Mouse (Mus musculus) erythroblast, adult 5-6 weeks (primary cell): ENCODE data around the gene Elf3. TPM values are rescaled to one million over a fixed set of nuclear protein-coding genes. Genes with fewer than 3 reads are reported as not detected.
A peak's percentile ranks its signal among the peaks of the same experiment; 100 is the strongest.

Experiments
- ATAC-seq: replicated peaks from 2 replicates; pipeline ENCODE4 v1.8.0; 2016; ENCODE audit warnings: moderate number of reproducible peaks, mild to moderate bottlenecking, moderate TSS enrichment, inconsistent platforms; ENCODE audit not compliant: poor library complexity, low FRiP score, severe bottlenecking
- total RNA-seq, 2 experiments: library from RNA; stranded (forward) in 1 of 2; stranded (reverse) in 1 of 2; fragments of 150-400 nt in 1 of 2; fragments of 200-764, 138-1000 nt in 1 of 2; gene quantifications; 2 replicates each; pipeline versions ENCODE4 v1.2.3 to v1.2.4; 2015 to 2017; ENCODE audit warnings: low replicate concordance in 2 of 2

Gene Elf3
- total RNA-seq (2015; ENCODE audit: low replicate concordance) (not detected in 2 replicates), total RNA-seq (2017; ENCODE audit: low replicate concordance) (not detected in 2 replicates)

DNA sequence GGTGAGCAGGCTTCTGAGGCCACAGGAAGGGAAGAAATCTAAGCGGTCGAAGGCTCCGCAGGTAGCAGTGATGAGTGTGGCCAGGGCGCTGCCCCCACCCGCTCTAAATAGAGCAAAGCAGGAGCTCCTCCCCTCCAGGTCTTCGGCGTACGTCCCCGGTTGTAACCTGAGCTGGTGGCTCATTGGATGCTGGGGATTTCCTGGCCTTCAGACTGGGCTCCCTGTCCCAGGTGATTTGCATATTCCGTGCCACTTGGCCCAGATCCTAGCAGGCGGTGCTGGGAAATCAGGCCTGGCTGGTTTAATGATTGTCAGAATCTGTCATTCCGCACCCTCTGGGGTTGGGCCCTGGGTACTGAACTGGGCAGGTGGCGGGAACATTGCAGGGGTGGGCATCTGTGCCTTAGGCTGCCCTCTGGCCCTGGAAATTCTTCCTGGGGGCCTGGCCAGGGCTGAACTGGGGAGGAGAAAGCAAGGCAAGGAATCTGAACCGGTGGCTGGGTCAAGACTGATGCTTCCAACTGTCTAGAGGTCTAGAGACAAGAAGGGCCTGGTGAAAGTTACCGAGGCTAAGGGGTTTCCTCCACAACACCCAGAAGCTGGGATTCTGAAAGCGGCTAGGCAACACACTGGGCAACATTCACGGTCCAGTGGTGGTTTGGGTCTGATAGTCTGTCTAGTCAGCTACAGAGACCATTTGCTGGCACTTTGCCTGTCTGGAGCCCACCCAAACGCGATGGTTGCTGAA lies at the start of gene Elf3:
Gene Elf3, minus strand, starts transcription at position 189 of the 748 bp plus-strand sequence.
- ATAC-seq, result no peak

DNA sequence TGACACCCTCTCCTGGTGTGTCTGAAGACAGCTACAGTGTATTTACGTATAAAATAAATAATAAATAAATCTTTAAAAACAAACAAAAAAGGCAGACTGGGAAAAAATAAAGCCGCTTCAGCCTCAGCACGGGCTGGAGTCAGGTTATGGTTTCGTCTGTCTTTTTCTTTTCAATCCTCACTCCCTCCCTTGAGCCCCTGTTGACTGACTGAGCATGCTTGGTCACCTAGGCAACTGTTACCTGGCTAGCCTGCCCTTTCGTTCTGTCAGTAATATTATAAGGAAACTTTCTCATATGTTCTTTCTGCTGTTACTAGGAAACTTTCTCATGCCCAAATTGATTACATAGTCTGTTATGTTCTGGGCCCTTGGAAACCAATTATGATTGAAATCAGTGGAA lies 32.5 kb upstream of the Elf3 start:
- no peak for ATAC-seq

DNA sequence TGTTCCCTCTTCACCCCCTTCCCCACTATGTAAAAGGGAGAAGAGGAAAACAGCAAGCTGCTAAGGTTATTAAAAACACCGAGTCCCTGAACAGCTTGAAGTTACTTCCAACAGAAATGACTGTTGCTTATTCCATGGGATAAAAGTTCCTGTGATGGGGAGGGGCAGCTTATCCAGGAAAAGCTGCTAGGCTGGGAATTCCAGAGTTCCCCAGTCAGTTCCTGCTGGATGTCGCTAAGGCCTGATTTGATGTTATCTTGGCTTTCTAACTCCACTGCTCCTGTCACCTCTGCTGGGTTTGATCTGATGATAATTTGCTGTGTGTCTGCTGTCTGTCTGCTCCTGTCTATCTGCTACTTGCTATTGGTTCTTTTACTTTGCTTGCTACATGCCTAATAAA lies 27.9 kb upstream of the Elf3 start:
- no peak for ATAC-seq

DNA sequence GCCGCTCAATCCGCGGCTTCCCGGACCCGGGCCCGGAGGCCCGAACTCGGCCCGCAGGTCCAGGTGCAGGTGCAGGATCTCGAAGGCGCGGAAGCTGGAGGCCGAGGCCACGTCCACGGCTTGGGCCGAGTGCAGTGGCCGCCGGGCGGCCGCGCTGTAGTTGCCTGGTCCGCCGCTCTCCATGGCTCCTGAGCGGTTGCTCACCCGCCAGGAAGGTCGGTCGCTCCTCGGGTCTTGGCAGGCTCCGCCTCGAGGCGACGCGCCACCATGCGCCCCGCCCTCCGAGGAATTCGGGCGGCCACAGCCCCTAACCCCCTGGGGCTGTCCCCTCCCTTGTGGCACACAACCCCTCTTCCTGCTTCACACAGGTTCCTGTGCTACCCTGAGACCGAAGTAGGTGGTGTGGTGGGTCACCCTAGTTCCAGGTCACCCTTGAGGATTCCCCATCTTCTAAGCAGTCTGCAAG lies 25.5 kb upstream of the Elf3 start, which contains the start of gene Rnpep:
Gene Rnpep, minus strand, starts transcription at position 259 of the 466 bp plus-strand sequence.
- no peak; the same call in 1 of the 2 replicates for ATAC-seq

DNA sequence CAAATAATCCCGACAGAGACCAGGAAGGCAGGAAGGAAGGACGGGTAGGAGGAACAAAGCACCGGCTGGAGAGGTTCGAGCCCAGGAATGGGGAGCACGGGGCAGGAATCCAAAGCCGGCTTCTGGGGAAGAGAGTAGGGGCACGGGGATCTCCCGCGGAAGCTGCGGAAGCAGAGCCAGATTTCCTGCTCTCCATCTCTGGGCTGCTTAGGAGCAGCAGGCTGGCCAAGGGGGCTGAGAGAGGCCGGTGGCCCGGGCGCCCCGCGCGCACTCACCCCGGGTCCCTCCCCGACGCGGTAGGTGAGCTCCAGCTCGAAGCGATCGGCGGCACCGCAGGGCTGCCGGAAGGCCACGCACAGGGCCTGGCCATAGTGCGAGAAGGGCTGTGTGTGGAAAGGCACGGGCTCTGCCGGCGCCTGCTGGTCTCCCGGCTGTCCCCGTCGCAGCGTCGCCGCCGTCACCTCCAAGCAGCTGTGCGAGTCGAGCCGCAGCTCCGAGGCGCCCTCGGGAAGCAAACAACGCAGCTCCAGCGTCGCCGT lies 25.0 kb upstream of the Elf3 start:
- ATAC-seq, result no peak

DNA sequence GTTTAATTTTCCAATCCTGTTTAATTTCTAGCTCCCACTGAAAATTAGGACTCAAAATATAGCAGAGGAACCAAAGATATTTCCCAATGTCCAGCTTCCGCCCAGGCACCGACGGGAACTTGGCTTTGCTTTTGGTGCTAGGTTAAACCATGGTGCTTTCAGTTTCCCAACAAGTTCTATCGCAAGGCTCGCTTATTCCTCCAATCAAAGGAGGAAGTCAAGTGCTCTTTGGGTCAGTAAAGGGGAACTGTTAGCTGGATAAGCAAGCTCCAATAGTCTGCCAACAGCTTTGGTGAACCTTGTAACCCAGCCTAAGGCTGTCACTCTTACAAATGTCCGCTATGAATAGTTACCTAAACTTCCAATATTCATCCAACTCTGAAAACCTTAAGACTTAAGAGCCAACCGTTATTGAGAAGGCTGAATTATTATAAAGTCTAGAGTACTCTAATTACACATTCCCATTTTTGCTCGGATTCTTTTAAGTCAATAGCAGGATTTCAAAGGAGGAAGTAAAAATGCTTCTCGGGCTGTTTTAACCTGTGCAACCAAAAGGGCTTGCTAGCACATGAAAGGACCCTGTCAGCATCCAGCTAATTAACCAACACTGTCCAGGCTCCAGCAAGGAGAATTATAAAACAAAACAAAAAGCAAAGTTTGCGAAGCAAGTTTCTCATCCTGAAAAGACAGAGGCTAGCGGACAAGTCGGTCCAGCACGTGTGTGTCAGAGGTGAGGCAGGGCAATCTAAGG lies 24.3 kb upstream of the Elf3 start:
- ATAC-seq, result 0 out of 2 replicates have a peak, but pooled peaks have one; percentile 53

DNA sequence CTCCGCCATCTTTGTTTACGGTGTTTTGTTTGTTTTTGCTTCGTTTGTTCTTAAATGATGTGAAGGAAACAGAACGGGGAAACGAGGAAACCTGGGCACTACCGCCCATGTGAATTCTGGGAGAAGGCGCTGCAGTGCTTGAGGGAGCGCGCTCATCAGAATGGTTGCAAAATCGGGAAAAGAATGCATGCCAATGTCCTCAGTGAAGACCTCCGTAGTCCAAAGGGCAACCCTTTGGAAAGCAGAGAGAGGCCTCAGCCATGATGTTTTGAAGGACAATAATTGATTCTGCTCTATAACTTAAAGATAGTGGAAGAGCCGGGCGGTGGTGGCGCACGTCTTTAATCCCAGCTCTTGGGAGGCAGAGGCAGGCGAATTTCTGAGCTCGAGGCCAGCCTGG lies 23.5 kb upstream of the Elf3 start:
- ATAC-seq, result no peak

DNA sequence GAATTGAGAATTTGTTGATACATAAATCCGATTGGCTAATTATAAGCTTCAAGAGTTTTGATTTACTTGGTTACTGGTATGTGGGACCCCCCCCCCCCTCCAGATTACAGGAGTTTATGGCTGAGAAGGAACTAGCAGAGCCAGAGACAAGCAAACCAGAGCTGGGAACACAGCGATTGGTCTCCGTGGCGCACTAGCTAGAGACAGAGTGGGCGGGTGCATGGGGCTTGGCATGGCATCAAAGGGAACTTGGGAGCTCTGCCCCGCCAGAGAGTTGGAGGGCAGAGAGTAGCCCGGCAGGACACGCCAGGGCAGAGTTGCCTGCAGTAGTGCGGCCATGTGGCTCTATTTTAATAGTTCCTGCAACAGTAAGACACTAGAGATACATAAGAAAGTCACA lies 22.3 kb upstream of the Elf3 start:
- no peak for ATAC-seq

DNA sequence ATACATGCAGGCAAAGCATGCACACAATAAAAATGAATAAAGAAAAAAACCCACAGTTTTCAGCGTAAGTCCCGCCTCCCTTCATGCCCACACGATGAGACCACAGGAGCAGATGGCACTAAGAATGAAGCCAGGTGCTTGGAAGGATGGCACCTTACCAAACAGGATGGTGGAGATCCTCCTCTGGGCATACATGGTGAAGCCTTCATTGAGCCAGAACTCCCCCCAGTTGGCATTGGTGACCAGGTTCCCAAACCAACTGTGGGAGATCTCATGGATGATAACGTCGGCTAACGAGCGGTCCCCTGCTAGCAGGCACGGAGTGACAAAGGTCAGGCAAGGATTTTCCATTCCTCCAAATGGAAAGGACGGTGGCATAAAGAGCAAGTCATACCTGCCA lies 13.0 kb upstream of the Elf3 start:
- no peak for ATAC-seq

DNA sequence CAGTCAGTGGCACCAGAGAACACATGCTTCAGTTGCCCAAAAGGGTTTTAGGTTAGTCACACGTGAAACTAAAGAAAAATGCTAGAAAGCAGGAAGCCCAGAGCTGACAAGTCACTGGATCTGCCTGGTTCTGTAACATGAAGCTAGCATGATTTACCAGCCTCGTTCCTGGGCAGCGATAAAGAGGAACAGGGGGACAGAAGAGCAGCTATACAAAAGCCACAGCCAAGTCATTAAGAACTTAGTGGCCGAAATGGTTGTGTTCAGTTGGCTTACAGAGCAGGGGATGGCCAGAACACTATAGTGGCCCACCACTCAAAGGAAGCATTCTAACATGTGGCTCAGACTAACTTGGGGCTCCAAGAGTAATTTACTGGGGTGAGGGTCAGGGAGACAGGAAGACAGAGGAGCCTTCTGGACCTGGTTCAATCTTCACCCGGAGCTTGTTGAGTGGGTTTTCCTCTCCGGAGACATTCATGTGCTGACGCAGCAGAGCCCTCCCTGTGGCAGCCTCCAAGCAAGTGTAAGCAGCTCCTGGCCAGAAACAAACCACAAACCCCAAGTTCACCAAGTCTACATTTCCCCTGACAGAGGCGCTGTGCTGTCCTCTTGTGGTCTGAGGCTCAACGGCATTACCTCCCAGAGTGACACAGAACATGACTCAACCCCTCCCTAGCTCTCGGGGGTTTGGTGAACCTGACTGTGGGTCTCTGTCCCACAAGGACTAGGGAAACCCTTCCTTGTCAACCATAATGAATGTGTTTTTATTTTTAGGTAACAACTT lies 9.5 kb upstream of the Elf3 start:
- no peak for ATAC-seq

DNA sequence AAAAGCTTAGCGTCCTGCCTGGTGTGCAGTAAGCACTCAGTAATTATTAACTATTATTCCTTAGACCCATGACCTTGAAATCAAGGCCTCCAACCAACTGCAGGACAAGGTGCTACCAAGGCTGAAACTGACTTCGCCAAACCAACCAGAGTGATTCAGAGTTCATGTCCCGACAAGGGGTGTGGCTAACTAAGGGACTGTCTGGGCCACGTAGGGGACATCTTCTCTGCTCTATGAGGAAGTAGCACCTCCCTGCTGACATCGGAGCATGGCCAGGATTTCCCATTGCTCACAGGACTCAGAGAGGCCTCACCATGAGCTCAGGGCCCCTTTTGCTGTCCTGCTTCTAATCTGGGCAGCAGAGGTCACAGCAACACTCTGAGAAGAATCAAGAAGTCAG lies 7.5 kb upstream of the Elf3 start:
- no peak for ATAC-seq

DNA sequence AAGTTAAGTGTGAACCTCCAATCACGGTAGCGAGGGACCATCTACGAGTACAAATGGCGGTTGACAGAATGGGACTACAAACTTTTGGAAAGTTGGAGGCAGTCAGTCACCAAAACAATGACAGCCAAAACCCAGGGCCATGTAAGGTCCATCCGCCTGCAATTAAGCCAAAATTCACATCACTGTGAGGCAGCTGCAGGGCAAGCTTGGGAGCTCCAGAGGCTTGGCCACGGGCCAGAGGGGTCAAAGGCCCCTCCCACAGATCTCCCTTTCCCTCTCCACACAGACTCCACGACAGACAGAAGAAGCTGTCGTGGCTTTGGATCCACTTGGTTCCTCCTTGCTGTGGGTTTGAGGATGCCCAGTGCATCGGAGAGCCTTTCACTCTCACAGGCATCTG lies 4.9 kb upstream of the Elf3 start:
- ATAC-seq, result no peak

DNA sequence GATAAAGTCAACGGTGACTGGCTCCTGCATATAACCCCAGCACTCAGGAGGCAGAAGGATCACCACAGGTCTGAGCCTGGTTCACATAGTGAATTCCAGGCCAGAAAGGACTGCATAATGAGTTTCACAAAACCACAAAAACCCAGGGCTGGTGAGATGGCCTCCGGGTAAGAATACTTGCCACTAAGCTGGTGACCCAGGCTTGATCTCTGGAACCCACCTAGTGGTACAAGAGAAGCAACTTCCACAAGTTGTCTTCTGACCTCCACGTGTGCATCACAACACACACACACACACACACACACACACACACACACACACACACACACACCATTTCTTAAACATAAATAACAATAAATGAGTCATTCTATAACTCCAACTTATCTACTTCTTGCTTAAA lies 4.0 kb upstream of the Elf3 start:
- ATAC-seq, result no peak

DNA sequence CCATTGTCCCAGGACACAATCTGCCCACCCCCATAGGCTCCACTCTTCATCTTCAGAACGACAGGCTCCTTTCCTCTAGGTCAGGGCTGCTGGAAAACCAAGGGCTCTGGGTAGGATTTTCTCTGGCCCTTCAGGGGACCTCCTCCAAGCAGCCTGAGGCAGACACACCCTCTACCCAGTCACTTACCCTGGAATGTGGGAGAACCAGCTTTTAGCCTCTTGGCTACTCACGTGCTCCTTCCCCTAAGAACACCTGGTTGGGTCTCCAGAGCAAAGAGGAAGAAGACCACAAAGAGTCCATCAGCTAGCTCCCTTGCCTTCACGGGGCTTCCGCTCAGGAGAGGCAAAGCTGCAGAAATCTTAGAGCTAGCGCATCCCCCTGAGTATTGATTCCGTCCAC lies 2.6 kb upstream of the Elf3 start:
- no peak for ATAC-seq

DNA sequence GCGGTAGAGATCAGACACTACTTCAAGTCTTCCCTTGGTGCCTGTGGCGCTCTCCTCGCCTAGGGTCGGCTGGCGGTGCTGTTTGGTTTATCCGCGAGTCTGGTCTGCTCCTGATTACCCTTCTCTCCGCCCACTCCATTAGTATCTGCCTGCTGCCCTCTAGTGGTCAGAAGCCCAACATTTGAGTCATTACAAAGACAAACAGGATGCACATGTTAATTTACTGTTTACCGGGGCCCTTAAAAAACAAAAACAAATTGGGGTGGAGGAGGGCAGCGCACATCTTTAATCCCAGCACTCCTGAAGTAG lies 714 bp upstream of the Elf3 start:
- peak; percentile 87 for ATAC-seq

DNA sequence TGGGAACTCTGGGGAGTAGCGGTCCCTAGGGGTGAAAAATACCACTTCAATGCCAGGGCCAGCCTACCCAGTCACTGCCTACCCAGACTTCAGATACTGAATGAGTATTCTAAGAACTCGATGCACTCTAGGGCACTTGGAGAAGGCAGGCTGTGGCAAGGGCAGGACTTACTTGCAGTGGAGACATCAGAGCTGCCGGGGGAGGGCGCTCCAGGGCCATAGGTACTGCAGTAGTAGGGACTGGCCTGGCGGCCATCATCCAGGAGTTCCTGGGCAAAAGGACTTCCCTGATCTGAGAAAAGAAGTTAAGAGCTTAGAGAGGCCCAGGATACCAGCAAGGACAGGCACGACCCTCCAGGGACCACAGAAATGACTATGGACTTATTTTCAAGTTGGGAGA lies 2.1 kb downstream of the Elf3 start:
- ATAC-seq, result no peak

DNA sequence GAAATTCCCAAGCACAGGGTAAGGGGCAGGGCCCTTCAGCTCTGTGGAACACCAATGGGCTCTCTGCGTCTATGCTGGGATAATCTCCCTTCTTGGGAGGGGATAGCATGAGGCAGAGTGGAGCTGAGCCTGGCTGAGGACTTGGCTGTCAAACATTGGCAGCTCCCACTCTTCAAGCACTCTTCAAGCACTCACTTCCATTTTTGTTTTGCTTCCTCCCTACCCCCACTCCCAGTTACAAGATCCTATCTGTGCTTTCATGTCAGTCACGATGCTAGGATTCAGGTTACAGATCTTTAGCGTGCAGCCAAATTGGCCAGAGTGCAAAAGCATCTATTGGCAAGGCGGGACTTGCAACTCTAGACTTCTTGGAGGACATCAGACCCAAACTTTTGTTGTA lies 5.5 kb downstream of the Elf3 start:
- ATAC-seq, result no peak

DNA sequence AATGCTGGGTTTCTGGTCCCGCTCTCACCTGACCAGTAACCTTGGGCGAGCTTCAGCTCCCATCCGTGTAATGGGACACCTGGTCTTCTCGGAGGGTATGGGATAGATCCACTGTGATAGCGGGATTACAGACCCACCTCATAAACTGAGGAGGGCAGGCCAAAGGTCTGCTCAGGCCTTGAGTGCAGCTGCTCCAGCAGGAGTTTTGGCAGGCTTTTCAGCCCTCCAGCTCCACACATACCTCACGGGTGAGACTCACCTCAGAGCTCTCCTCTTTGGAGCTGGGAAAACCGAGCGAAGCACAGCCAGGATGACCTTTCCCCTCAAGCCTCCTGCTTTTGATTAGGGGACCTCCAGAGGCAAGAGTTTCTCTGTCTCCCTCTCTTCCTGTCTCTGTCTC lies 7.0 kb downstream of the Elf3 start:
- ATAC-seq, result no peak

DNA sequence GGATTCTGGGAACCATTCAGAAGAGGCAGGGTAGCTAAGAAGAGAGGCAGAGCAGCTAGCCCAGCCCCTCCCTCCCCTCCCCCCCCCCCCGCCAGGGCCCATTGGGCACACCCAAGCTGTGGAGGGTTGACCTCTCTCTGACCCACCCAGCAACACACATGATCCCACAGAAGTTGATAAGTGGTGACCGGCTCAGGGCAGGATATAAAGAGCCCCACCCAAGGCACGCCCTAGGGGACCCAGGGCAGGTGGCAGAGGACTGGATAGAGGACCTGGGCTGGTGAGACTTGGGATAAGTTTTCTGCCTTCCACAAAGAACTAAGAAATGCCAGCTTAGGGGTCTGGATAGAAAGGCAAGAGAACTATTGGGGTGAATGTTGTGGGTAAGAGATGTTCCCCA lies 7.7 kb downstream of the Elf3 start:
- peak; percentile 87 for ATAC-seq

DNA sequence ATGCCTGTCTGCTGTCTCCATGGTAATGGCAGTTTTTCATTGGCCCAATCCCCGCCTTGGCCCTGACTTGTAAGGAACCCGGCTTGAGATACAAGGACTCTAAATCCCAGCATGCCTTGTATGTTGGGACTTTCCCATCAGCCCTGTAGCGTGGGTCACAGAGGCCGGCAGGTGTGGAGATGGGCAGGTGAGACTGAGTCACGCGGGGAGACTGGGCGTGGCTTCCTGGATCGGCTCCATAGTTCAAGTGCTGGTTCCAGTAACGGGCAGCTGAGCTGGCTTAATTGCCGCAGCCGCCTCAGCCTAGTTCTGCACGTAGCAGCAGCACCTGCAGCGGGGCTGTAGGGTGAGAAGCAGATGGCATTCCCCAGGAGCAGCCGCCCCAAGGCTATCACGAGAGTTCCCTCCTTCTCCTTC lies 9.9 kb downstream of the Elf3 start:
- no peak for ATAC-seq
